Mouse (Mus musculus): Measurements from ENCODE around the gene Mpo. TPM values are rescaled to one million over a fixed set of nuclear protein-coding genes. Genes with fewer than 3 reads are reported as not detected.

The Mpo gene
- polyA plus RNA-seq, 1 experiment from 2014 or later = 1.2 TPM

MicroRNAs within 50 kb of the gene (microRNA counts, 519-probe panel; counts per million panel counts)
- 4,662 counts per million, percentile 37 among the panel's probes with 10 or more counts for microRNA mmu-miR-142-3p
- 4,127 counts per million, percentile 25 among the panel's probes with 10 or more counts for microRNA mmu-miR-142-5p

Small RNA genes lying within 50 kb of the gene (microRNA-seq; reads per million reads assigned to microRNA genes)
- not detected for gene Mir142
- not detected for gene Mir142b

Other genes starting within 250 kb of the Mpo start
- not detected in 2 replicates for gene Gm11492, start 226.9 kb upstream of the Mpo start, polyA plus RNA-seq (2016; fragmentation: Nextera tagmentation; extraction: Ambion mirVana)
- 12.5 and 14.3 TPM in 2 replicates for gene Sept4, start 224.7 kb upstream of the Mpo start, polyA plus RNA-seq (2016; fragmentation: Nextera tagmentation; extraction: Ambion mirVana)
- 76.9 and 87.9 TPM in 2 replicates for gene Mtmr4, start 201.4 kb upstream of the Mpo start, polyA plus RNA-seq (2016; fragmentation: Nextera tagmentation; extraction: Ambion mirVana)
- 0.36 and 0.38 TPM in 2 replicates for gene Hsf5, start 176.4 kb upstream of the Mpo start, polyA plus RNA-seq (2016; fragmentation: Nextera tagmentation; extraction: Ambion mirVana)
- 0.93 and 1.5 TPM in 2 replicates for gene Rnf43, start 130.9 kb upstream of the Mpo start, polyA plus RNA-seq (2016; fragmentation: Nextera tagmentation; extraction: Ambion mirVana)
- 139 and 145 TPM in 2 replicates for gene Supt4a, start 56.0 kb upstream of the Mpo start, polyA plus RNA-seq (2016; fragmentation: Nextera tagmentation; extraction: Ambion mirVana)
- gene Tspoap1, start 33.0 kb upstream of the Mpo start, polyA plus RNA-seq (2016; fragmentation: Nextera tagmentation; extraction: Ambion mirVana) = 40.6 and 43.5 TPM in 2 replicates
- 0.99 and 1.0 TPM in 2 replicates for gene Lpo, start 34.7 kb downstream of the Mpo start, polyA plus RNA-seq (2016; fragmentation: Nextera tagmentation; extraction: Ambion mirVana)
- 14.8 and 18.8 TPM in 2 replicates for gene Mks1, start 59.6 kb downstream of the Mpo start, polyA plus RNA-seq (2016; fragmentation: Nextera tagmentation; extraction: Ambion mirVana)
- gene Epx, start 82.0 kb downstream of the Mpo start, polyA plus RNA-seq (2016; fragmentation: Nextera tagmentation; extraction: Ambion mirVana) = not detected in 2 replicates
- not detected in 2 replicates for gene Olfr462, start 98.7 kb downstream of the Mpo start, polyA plus RNA-seq (2016; fragmentation: Nextera tagmentation; extraction: Ambion mirVana)
- not detected in 2 replicates for gene Olfr463, start 103.8 kb downstream of the Mpo start, polyA plus RNA-seq (2016; fragmentation: Nextera tagmentation; extraction: Ambion mirVana)
- not detected in 2 replicates for gene Olfr464, start 127.4 kb downstream of the Mpo start, polyA plus RNA-seq (2016; fragmentation: Nextera tagmentation; extraction: Ambion mirVana)
- 38.1 and 40.8 TPM in 2 replicates for gene Dynll2, start 194.0 kb downstream of the Mpo start, polyA plus RNA-seq (2016; fragmentation: Nextera tagmentation; extraction: Ambion mirVana)